Mouse (Mus musculus) kidney, adult 2 months (tissue): Measurements from ENCODE around the gene Trim26.

Source experiments
- CTCF ChIP-seq: fragments of 200-500 bp; conservative IDR thresholded peaks from 2 replicates; pipeline ENCODE4 v1.5.1; 2011; ENCODE audit warnings: low read depth, mild to moderate bottlenecking, control low read depth, low read length, moderate library complexity, mixed read lengths; ENCODE audit not compliant: insufficient read depth, insufficient read length
- POLR2A ChIP-seq: fragments of 200-500 bp; IDR thresholded peaks from one replicate; pipeline ENCODE4 v1.6.1; 2011; ENCODE audit warnings: low read depth, low read length, control low read depth

DNA sequence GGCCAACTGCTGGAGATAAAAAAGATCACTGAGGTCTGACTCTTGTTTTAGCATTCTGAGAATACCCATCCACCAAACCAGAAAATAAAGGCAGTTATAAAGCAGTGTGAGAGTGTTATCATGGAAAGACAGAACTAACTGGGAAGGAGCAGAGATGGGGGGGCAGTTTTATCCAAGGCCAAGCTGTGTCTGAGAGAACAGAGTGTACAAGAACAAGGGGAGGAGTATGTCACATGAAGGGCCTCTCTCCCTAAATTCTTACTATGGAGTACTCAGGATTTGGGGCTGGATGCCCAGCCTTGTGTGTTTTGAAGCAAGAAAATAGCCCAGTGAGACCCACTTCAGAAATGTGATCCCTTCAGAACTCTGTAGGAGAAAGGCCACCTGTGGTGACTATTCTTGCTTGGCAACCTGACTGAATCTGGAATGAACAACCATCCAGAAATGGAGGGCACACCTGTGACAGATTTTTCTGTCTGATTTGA, 4.1 kb downstream of the Trim26 start:
- TF ChIP-seq POLR2A: no peak
- no peak for TF ChIP-seq CTCF
